Mouse (Mus musculus): ENCODE measurements around the gene Ube2b.

DNA sequence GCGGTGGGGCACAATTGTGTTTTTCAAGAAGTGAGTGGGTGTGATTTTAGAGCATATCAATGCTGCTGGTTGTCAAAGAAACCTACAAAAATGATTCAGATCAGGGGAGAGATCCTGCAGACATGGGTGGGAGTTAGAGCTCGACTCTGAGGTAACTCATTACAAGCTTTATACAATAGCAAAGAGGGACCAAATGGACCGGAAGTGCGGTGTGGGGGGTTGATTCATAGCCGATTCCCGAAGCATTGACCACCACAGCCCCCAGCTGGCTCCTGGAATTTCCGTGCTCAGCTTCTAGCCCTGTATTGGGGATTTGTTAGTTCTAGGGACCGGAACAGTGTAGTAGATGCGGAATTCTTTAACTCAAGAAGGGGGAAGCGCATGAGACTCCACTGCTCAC lies 779 bp upstream of the Ube2b start:
- TF ChIP-seq EP300 (IDR thresholded peaks at IDR 0.05; ENCODE audit: low read depth) (no peak), CTCF (IDR thresholded peaks at IDR 0.05; ENCODE audit: low read depth) (no peak)
